Mouse (Mus musculus) midbrain, embryonic 13.5 days (tissue): Measurements from ENCODE around the gene Flvcr2. TPM values are rescaled to one million over a fixed set of nuclear protein-coding genes. Genes with fewer than 3 reads are reported as not detected.

Experiments used
- ATAC-seq: fragments of 200-750 bp; cut with Nextera tagmentation; 2 replicates; pipeline ENCODE4 v1.8.0; 2017; ENCODE audit warnings: mild to moderate bottlenecking, moderate TSS enrichment, moderate library complexity
- H3K27ac ChIP-seq: fragments of 300-500 bp; sonication (generic); 2 replicates; pipeline ENCODE4 v1.5.1; 2015; ENCODE audit warnings: inconsistent platforms, mild to moderate bottlenecking, moderate library complexity
- H3K27me3 ChIP-seq: fragments of 300-500 bp; sonication (generic); 2 replicates; pipeline ENCODE4 v1.6.1; 2015; ENCODE audit warnings: mild to moderate bottlenecking, inconsistent platforms
- H3K36me3 ChIP-seq: fragments of 300-500 bp; sonication (generic); 2 replicates; pipeline ENCODE4 v1.6.1; 2015; ENCODE audit warnings: mild to moderate bottlenecking, inconsistent platforms
- H3K4me1 ChIP-seq: fragments of 300-500 bp; sonication (generic); replicated peaks from 2 replicates; pipeline ENCODE4 v1.6.1; 2015; ENCODE audit warnings: inconsistent platforms
- H3K4me2 ChIP-seq: fragments of 300-500 bp; sonication (generic); replicated peaks from 2 replicates; pipeline ENCODE4 v1.6.1; 2015; ENCODE audit warnings: moderate library complexity, mild to moderate bottlenecking, inconsistent platforms
- H3K4me3 ChIP-seq: fragments of 300-500 bp; sonication (generic); replicated peaks from 2 replicates; pipeline ENCODE4 v1.5.1; 2015; ENCODE audit warnings: mild to moderate bottlenecking, inconsistent platforms
- H3K9ac ChIP-seq: fragments of 300-500 bp; sonication (generic); replicated peaks from 2 replicates; pipeline ENCODE4 v1.6.1; 2015; ENCODE audit warnings: mild to moderate bottlenecking, inconsistent platforms
- H3K9me3 ChIP-seq: fragments of 300-500 bp; sonication (generic); 2 replicates; pipeline ENCODE4 v1.6.1; 2016; ENCODE audit warnings: mild to moderate bottlenecking, inconsistent platforms
- WGBS: fragments of 180-500 bp; shearing (Covaris S2); methylation state at CpG from one replicate; pipeline ENCODE4 v1.1.7; 2015; 5-methylcytosine and 5-hydroxymethylcytosine counted together
- polyA plus RNA-seq: library from polyadenylated mRNA; unstranded; fragments of >200 nt; fragmentation: Nextera tagmentation; extraction: Ambion mirVana; gene quantifications from 2 replicates; pipeline ENCODE4 v1.2.1, GENCODE M21; 2015

The Flvcr2 gene
- polyA plus RNA-seq, 1 experiment from 2014 or later, result 3.5 TPM

DNA sequence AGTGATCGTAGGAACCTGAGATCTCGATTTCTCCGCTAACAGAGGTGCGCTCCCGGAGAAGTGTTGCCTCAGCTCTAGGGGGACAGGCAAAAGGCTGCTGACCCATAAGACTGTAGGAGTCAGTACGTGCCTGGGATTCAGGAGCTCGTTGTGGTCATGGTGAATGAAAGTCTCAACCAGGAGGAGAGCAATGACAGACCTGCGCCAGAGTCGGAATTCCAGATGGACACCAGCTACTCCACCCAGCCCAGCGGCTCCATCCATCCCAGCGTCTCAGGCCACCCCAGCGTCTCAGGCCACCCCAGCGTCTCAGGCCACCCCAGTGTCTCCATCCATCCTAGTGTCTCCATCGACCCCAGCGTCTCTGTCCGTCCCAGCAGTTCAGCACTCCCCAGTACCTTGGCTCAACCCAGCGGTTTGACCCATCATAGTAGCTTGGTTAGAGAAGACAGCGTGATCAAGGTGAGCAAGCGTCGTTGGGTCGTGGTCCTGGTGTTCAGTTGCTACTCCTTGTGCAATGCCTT, 419 bp downstream of the Flvcr2 start:
- H3K4me3 ChIP-seq, result peak overlapping the region; percentile 43
- peaks cover 25% of the 10 kb centered on the region for H3K27me3 ChIP-seq
- H3K9me3 ChIP-seq, result no peaks in the 10 kb centered on the region
- no peak overlapping the region for H3K27ac ChIP-seq
- no peaks in the 10 kb centered on the region for H3K36me3 ChIP-seq
- H3K4me1 ChIP-seq, result peaks cover 15% of the 10 kb centered on the region
- WGBS, result 22% methylated on average over 21 of the region's 21 CpGs
- peak; percentile 34; the same call in 1 of the 2 replicates for ATAC-seq
- H3K4me2 ChIP-seq, result peak overlapping the region; percentile 83
- H3K9ac ChIP-seq, result peak overlapping the region; percentile 54

DNA sequence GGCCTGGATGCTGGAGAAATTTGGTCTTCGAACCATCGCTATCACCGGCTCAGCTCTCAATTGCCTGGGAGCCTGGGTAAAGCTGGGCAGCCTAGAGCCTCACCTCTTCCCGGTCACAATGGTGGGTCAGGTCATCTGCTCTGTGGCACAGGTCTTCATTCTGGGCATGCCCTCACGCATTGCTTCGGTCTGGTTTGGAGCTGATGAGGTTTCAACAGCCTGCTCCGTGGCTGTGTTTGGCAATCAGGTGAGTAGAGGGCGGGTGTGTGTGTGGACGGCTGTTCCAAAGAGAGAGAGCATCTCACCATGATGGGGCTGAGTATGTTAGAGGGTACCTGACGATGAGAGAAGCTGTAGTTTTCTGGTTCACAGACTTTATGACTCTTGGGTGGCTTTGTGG, 1.0 kb downstream of the Flvcr2 start:
- H3K4me3 ChIP-seq, result 0 out of 2 replicates have a peak overlapping the region, but pooled peaks have one; percentile 43
- 89% methylated on average over 10 of the region's 10 CpGs for WGBS
- no peak overlapping the region for H3K9ac ChIP-seq
- H3K9me3 ChIP-seq, result no peaks in the 10 kb centered on the region
- peaks cover 25% of the 10 kb centered on the region for H3K27me3 ChIP-seq
- no peak overlapping the region for H3K27ac ChIP-seq
- no peak for ATAC-seq
- H3K36me3 ChIP-seq, result no peaks in the 10 kb centered on the region
- peak overlapping the region; percentile 83; the same call in 1 of the 2 replicates for H3K4me2 ChIP-seq
- peaks cover 15% of the 10 kb centered on the region for H3K4me1 ChIP-seq

DNA sequence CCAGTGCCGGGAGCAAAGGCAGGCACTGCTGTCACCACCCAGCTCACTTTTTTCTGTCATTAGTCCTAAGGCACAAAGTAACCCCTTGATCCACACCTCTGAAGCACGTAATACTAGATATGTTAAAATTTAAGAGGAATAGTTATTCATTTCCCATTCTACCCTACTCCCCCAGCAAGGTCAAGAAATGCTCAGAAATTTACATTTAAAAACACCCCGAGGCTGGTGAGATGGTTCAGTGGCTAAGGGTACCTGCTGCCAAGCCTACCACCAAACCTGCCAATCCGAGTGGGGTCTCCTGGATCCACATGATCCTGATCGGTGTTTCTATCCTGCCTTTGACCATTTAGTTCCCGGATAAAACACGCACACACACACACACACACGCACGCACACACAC, 3.5 kb downstream of the Flvcr2 start:
- H3K4me1 ChIP-seq, result peaks cover 15% of the 10 kb centered on the region
- no peaks in the 10 kb centered on the region for H3K36me3 ChIP-seq
- no peak overlapping the region for H3K9ac ChIP-seq
- 92% methylated on average over 9 of the region's 9 CpGs for WGBS
- ATAC-seq, result no peak
- no peak overlapping the region for H3K4me2 ChIP-seq
- no peak overlapping the region for H3K27ac ChIP-seq
- H3K9me3 ChIP-seq, result no peaks in the 10 kb centered on the region
- H3K4me3 ChIP-seq, result no peak overlapping the region
- H3K27me3 ChIP-seq, result peaks cover 25% of the 10 kb centered on the region

DNA sequence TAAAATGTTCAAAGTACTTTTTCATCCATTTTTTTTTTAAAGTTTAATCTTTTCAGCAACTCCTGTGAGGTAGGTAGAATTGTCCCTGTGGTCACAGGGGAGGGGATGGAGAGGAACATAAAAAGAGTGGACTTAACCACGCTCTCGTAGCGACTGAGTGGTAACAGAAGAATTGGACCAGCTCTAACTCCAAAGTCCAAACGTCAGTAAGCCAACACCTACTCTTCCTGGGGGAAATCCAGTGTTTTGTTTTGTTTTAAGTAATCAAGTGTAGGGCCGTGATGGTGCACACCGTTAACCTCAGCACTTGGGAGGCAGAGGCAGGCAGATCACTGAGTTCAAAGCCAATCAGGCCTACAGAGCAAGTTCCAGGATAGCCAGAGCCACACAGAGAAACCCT, 5.8 kb downstream of the Flvcr2 start:
- H3K9ac ChIP-seq, result no peak overlapping the region
- H3K27ac ChIP-seq, result no peak overlapping the region
- peaks cover 11% of the 10 kb centered on the region for H3K27me3 ChIP-seq
- H3K4me3 ChIP-seq, result no peak overlapping the region
- H3K4me2 ChIP-seq, result no peak overlapping the region
- 94% methylated on average over 6 of the region's 6 CpGs for WGBS
- ATAC-seq, result no peak
- H3K36me3 ChIP-seq, result no peaks in the 10 kb centered on the region
- no peaks in the 10 kb centered on the region for H3K9me3 ChIP-seq
- 0 out of 2 replicates have a peak, but pooled peaks cover under 1% of the 10 kb centered on the region for H3K4me1 ChIP-seq

DNA sequence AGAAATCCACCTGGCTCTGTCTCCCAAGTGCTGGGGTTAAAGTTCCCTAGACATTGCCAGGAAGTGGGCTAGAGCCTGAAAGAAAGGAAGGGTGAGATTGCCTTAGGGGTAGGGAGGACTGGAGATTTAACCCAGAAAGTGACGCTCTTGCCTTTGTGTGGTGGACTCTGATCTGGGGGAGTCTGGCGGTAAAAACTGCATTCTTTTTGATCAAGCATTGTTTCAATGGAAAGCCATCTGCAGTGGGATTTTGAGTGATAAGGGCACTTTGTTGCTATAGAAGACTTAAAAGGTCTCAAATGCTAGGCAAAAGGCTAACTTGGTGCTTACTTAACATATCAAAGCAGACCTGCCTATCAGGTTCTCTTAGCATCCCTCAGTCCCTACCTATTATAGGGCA, 6.9 kb downstream of the Flvcr2 start:
- H3K36me3 ChIP-seq, result no peaks in the 10 kb centered on the region

DNA sequence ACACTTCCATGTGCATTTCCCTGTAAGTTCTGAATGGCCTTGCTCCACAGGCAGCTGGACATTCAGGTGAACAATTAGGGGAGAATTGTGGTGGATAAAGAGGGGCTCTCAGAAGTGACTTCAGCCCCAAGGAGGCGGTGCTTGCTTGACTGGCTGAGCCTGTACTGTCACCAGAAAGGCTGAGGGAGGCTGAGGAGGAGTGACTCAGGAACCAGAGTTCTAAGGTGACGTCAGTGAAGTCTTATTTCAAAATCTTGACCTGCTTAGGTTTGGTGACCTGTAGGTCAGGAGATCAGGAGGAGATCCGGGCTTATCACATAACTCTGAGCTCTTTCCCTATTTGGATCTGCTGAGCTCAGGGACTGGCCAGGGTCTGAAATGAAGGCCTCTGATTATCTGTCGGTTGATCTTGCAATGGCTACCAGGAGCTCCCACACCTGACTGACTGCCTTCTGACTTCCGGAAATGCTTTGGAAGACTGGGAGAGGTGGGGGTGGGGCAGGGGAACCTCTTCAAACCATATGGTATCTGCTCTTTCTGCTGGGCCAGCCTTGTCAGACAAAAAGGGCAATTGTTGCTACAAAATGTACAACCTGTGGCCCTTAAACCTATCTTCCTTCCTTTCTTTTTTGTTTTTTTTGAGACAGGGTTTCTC, 8.4 kb downstream of the Flvcr2 start:
- ATAC-seq, result no peak
- Histone ChIP-seq H3K4me1 (no peaks in the 10 kb centered on the region), H3K4me3 (no peak overlapping the region), H3K9me3 (no peaks in the 10 kb centered on the region), H3K4me2 (no peak overlapping the region), H3K27me3 (no peaks in the 10 kb centered on the region), H3K36me3 (no peaks in the 10 kb centered on the region), H3K9ac (no peak overlapping the region), H3K27ac (no peak overlapping the region)
- WGBS, result 71% methylated on average over 5 of the region's 5 CpGs

More for the DNA sequence above, 6.9 kb downstream of the Flvcr2 start:
- Histone ChIP-seq H3K9ac (no peak overlapping the region), H3K27me3 (no peaks in the 10 kb centered on the region), H3K27ac (no peak overlapping the region), H3K9me3 (no peaks in the 10 kb centered on the region), H3K4me3 (no peak overlapping the region), H3K4me2 (no peak overlapping the region), H3K4me1 (no peaks in the 10 kb centered on the region)
- no peak for ATAC-seq
- 48% methylated on average over 2 of the region's 2 CpGs for WGBS

DNA sequence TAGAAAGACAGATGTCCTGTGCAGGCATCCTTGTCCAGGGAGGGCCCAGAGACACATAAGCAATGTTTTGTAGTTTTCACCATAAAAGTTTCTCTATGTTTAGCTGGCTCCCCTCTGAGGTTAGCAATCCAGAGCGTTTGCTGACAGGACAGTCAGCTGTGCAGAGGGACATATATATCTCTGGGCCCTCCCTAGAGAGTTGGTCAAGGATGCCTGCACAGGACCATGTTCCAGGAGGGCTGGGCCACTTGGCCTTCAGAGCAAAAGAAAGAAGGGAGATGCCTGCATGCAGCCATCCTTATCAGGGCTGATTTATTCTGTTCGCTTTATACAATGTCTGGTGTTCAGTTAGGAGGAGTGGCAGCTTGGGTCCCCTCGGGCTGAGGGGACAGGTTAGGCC, 10.1 kb downstream of the Flvcr2 start:
- Histone ChIP-seq H3K4me3 (no peak overlapping the region), H3K4me2 (no peak overlapping the region), H3K4me1 (no peaks in the 10 kb centered on the region), H3K36me3 (no peaks in the 10 kb centered on the region), H3K9ac (no peak overlapping the region), H3K27me3 (no peaks in the 10 kb centered on the region), H3K27ac (no peak overlapping the region), H3K9me3 (no peaks in the 10 kb centered on the region)
- ATAC-seq, result no peak
- 81% methylated on average over 3 of the region's 3 CpGs for WGBS

DNA sequence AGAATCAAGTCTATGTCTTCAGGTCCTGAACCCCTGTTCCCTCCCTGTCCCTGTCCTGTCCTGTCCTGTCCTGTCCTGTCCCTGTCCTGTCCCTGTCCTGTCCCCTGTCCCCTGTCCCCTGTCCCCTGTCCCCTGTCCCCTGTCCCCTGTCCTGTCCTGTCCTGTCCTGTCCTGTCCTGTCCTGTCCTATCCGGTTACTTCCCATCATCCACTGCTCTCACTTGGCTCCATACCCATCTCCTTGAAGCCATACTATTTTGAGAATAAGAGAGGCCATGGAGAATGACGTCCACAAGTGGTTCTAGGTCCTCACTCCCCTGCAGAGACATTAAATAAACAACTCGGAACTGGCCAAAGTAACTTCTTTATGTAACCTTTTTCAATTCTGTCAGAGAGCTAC, 10.7 kb downstream of the Flvcr2 start:
- no peak overlapping the region for H3K27ac ChIP-seq
- no peaks in the 10 kb centered on the region for H3K36me3 ChIP-seq
- ATAC-seq, result no peak
- no peak overlapping the region for H3K9ac ChIP-seq
- H3K4me1 ChIP-seq, result no peaks in the 10 kb centered on the region
- H3K4me3 ChIP-seq, result no peak overlapping the region
- H3K27me3 ChIP-seq, result no peaks in the 10 kb centered on the region
- no peaks in the 10 kb centered on the region for H3K9me3 ChIP-seq
- H3K4me2 ChIP-seq, result no peak overlapping the region
- WGBS, result 74% methylated on average over 3 of the region's 3 CpGs

DNA sequence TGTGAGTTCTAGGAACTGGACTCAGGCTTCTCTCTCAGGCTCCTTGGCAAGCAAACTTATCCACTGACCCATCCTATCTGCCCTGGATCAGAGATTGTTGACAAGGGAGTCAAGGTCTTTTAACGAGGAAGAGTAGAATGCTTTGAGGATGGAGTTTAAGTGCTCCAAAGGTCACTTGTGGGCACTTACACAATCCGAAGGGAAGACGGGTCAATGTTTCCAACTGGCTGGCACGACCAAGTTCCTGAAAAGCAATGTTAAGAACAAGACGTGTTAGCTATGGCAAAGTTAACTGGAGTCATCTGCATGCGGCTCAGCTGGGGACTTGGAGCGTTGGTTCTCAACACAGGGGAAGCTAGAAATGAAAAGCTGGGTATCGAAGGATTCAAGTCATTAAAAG, 12.4 kb downstream of the Flvcr2 start:
- Histone ChIP-seq H3K9me3 (no peaks in the 10 kb centered on the region), H3K36me3 (no peaks in the 10 kb centered on the region), H3K9ac (no peak overlapping the region), H3K4me1 (no peaks in the 10 kb centered on the region), H3K4me2 (no peak overlapping the region), H3K27ac (no peak overlapping the region), H3K4me3 (no peak overlapping the region), H3K27me3 (no peaks in the 10 kb centered on the region)
- WGBS, result 88% methylated on average over 8 of the region's 8 CpGs
- ATAC-seq, result no peak

DNA sequence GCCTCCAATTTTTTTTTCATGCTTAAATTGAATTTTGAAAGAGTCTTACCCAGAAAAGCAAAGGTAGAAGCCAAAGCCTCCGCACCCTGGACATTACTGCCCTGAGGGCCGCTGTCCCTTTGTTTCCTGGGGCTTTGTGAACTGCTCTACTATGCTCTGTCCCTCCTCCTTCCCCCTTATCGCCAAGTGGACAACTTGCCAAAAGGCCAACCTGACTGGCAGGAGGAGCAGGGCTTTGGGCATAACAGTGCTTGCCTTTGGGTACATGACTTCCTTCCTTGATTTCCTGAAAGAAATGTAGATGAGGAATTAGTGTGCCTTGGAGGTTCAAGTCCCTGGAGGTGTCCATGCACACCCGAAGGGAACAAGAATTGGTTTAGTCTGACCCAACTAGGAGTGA, 15.1 kb downstream of the Flvcr2 start:
- H3K4me2 ChIP-seq, result no peak overlapping the region
- no peak overlapping the region for H3K4me3 ChIP-seq
- H3K36me3 ChIP-seq, result no peaks in the 10 kb centered on the region
- 90% methylated on average over 4 of the region's 4 CpGs for WGBS
- no peaks in the 10 kb centered on the region for H3K27me3 ChIP-seq
- no peaks in the 10 kb centered on the region for H3K4me1 ChIP-seq
- no peak overlapping the region for H3K27ac ChIP-seq
- ATAC-seq, result no peak
- H3K9me3 ChIP-seq, result no peaks in the 10 kb centered on the region
- H3K9ac ChIP-seq, result no peak overlapping the region

DNA sequence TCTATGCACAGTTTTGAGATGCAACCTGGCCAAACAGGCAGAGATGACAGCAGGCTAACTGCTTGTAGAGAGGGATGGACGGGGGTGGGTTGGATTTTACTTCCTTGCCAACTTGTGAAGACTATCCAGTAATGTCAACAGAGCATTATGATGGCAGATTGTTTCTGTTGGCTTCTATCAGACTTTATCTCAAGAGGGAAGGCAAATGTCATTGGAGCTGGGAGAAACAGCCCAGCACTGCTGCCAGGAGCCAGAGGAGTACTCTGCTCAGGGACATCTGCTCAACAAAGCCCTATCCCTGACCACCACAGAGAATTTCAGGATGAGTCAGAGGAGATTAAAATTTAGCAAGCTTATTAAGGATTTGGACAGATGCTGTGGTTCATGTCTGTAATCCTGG, 18.3 kb downstream of the Flvcr2 start:
- no peak overlapping the region for H3K4me2 ChIP-seq
- 81% methylated on average over 1 of the region's 1 CpGs for WGBS
- no peaks in the 10 kb centered on the region for H3K36me3 ChIP-seq
- H3K9me3 ChIP-seq, result no peaks in the 10 kb centered on the region
- H3K4me3 ChIP-seq, result no peak overlapping the region
- no peak overlapping the region for H3K27ac ChIP-seq
- H3K9ac ChIP-seq, result no peak overlapping the region
- no peak for ATAC-seq
- H3K4me1 ChIP-seq, result no peaks in the 10 kb centered on the region
- no peaks in the 10 kb centered on the region for H3K27me3 ChIP-seq

DNA sequence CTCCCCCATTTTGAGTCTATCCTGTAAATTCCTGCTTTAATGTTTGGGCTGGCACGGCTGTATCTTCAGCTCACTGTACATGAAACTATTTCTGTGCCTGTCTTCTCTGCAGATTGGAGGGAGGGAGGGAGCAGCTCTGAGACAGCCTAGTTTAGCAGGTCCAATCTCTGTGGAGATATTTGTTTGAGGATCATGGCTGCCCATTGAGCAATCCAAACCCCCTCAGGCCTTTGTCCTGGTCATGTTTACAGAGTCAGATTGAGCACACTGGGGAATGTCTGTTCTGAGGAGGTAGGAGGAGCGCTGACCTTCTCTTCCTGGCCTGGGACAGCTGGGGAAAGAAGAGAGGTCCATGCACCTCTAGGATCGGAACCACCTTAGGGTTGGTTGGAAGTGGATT, 19.9 kb downstream of the Flvcr2 start:
- ATAC-seq, result no peak
- Histone ChIP-seq H3K4me1 (no peaks in the 10 kb centered on the region), H3K9me3 (no peaks in the 10 kb centered on the region), H3K36me3 (no peaks in the 10 kb centered on the region), H3K9ac (no peak overlapping the region), H3K27ac (no peak overlapping the region), H3K27me3 (no peaks in the 10 kb centered on the region), H3K4me2 (no peak overlapping the region), H3K4me3 (no peak overlapping the region)
- WGBS, result 80% methylated on average over 3 of the region's 3 CpGs

DNA sequence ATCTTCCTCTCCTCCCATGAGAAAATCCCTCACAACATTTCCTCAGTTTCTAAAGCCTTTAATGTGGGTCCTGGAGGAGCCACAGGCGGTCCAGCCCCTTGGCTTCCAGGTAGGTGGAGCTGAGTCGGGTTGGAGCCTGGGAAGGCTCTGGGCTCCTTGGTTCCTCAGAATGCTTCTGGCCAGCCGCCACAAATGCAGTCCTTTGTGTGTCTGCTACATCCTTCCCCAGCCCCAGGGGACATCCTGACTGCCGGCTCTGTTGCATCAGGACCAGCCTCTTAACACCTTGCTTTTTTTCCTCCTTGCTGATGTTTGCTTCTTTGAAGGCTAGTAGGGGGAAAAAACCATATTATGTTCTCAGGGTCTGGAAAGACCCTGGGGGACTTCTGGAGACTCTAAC, 21.4 kb downstream of the Flvcr2 start:
- H3K4me1 ChIP-seq, result no peaks in the 10 kb centered on the region
- no peak for ATAC-seq
- no peak overlapping the region for H3K9ac ChIP-seq
- no peak overlapping the region for H3K4me2 ChIP-seq
- no peak overlapping the region for H3K27ac ChIP-seq
- WGBS, result 58% methylated on average over 4 of the region's 4 CpGs
- no peaks in the 10 kb centered on the region for H3K36me3 ChIP-seq
- H3K4me3 ChIP-seq, result no peak overlapping the region
- no peaks in the 10 kb centered on the region for H3K27me3 ChIP-seq
- H3K9me3 ChIP-seq, result no peaks in the 10 kb centered on the region
